Mouse (Mus musculus): ENCODE measurements around the gene Tex52. TPM values are rescaled to one million over a fixed set of nuclear protein-coding genes. Genes with fewer than 3 reads are reported as not detected.

Gene Tex52
- total and polyA plus RNA-seq, 2 experiments from 2014 or later: 0.20 to 1.4 TPM

- Histone ChIP-seq H3K4me1 (ENCODE audit: insufficient read depth, low read length) (no peaks in the 10 kb centered on the region), H3K9me3 (ENCODE audit: low read length) (no peaks in the 10 kb centered on the region), H3K36me3 (ENCODE audit: insufficient read depth, low read length) (peaks cover 4% of the 10 kb centered on the region; the same call in 1 of the 2 replicates), H3K27me3 (ENCODE audit: insufficient read depth, low read length) (no peaks in the 10 kb centered on the region), H3K4me3 (ENCODE audit: low read length) (peak overlapping the region; percentile 89), H3K4me2 (ENCODE audit: low read depth, low read length) (peak overlapping the region; percentile 100), H3K27ac (peak overlapping the region; percentile 83), H3K9ac (replicated peaks; ENCODE audit: low read length) (peak overlapping the region; percentile 75)
- DNase-seq (ENCODE audit: low spot score): no peak
- ATAC-seq: no peak
- WGBS: 12% methylated on average over 9 of the region's 9 CpGs
- TF ChIP-seq CTCF (IDR thresholded peaks at IDR 0.05; ENCODE audit: low read depth): no peak
These were observed 13.4 kb upstream of the Tex52 start for GRCm38 (mm10) chr6:128361901-128362300.

DNA sequence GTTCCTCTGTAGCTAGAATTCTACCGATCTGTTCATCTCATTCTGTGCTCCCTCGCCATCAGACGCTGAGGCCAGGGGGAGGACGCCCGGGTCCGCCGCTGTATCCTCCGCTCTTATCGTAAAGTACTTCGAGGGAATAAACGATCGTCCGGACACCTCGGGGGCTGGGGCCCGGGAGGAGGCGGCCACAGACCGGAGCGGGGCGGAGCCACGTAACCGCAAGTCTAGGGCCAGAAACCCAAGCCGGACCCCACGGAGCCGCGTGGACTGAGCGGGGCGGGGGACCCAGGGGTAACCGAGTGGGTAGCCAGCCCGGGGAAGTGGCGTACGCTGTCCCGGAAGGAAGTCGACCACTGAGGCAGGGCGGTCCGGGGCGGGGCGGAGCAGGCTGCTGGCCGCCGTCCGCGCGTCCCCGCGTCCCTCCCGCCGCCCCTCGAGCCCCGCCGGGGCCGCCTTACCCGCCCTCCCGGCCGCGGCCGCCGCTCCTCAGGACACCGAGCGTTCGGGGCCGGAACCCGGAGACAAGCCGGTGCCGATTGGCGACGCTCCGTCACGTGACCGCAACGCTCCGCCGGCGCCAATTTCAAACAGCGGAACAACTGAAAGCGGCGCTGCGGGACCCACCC lies 12.8 kb upstream of the Tex52 start, which contains the start of the genes Rhno1 and Foxm1:
Gene Rhno1 (minus strand): TSS at position 531 of the 626 bp plus-strand sequence.
Gene Foxm1 (plus strand): TSS at position 587 of the 626 bp plus-strand sequence.
- Histone ChIP-seq H3K27ac (peak within 1 kb of the TSS; percentile 83), H3K9me3 (ENCODE audit: low read length) (no peaks in the 10 kb centered on the region), H3K36me3 (ENCODE audit: insufficient read depth, low read length) (peaks cover 4% of the 10 kb centered on the region; the same call in 1 of the 2 replicates), H3K4me3 (ENCODE audit: low read length) (peak within 1 kb of the TSS; percentile 89), H3K4me1 (ENCODE audit: insufficient read depth, low read length) (no peaks in the 10 kb centered on the region), H3K9ac (replicated peaks; ENCODE audit: low read length) (peak within 1 kb of the TSS; percentile 75), H3K4me2 (ENCODE audit: low read depth, low read length) (peak within 1 kb of the TSS; percentile 100), H3K27me3 (ENCODE audit: insufficient read depth, low read length) (no peaks in the 10 kb centered on the region)
- DNase-seq (ENCODE audit: low spot score) (peak; percentile 91), ATAC-seq (peak; percentile 86)
- 1% methylated on average over 53 of the region's 76 CpGs for WGBS
- TF ChIP-seq CTCF (IDR thresholded peaks at IDR 0.05; ENCODE audit: low read depth): no peak

GRCm38 (mm10) chr6:128363007-128363825 lies 12.0 kb upstream of the Tex52 start:
- TF ChIP-seq CTCF (IDR thresholded peaks at IDR 0.05; ENCODE audit: low read depth): no peak
- peak overlapping the region; percentile 100 for H3K4me2 ChIP-seq (ENCODE audit: low read depth, low read length)
- DNase-seq (ENCODE audit: low spot score) (peak; percentile 37), ATAC-seq (peak; percentile 1; the same call in 1 of the 2 replicates)
- peak overlapping the region; percentile 83 for H3K27ac ChIP-seq
- WGBS: under 1% methylated on average over 44 of the region's 46 CpGs
- H3K27me3 ChIP-seq (ENCODE audit: insufficient read depth, low read length): no peaks in the 10 kb centered on the region
- no peaks in the 10 kb centered on the region; the same call in 1 of the 2 replicates for H3K36me3 ChIP-seq (ENCODE audit: insufficient read depth, low read length)
- peak overlapping the region; percentile 75 for H3K9ac ChIP-seq (replicated peaks; ENCODE audit: low read length)
- H3K9me3 ChIP-seq (ENCODE audit: low read length): no peaks in the 10 kb centered on the region
- H3K4me1 ChIP-seq (ENCODE audit: insufficient read depth, low read length): no peaks in the 10 kb centered on the region
- H3K4me3 ChIP-seq (ENCODE audit: low read length): peak overlapping the region; percentile 89

- no peak overlapping the region for H3K9ac ChIP-seq (replicated peaks; ENCODE audit: low read length)
- no peak for TF ChIP-seq CTCF (IDR thresholded peaks at IDR 0.05; ENCODE audit: low read depth)
- 73% methylated on average over 6 of the region's 6 CpGs for WGBS
- no peak for ATAC-seq
- no peaks in the 10 kb centered on the region for H3K9me3 ChIP-seq (ENCODE audit: low read length)
- no peaks in the 10 kb centered on the region for H3K27me3 ChIP-seq (ENCODE audit: insufficient read depth, low read length)
- no peak overlapping the region for H3K4me2 ChIP-seq (ENCODE audit: low read depth, low read length)
- no peaks in the 10 kb centered on the region for H3K36me3 ChIP-seq (ENCODE audit: insufficient read depth, low read length)
- no peak overlapping the region for H3K27ac ChIP-seq
- no peaks in the 10 kb centered on the region for H3K4me1 ChIP-seq (ENCODE audit: insufficient read depth, low read length)
- no peak for DNase-seq (ENCODE audit: low spot score)
- H3K4me3 ChIP-seq (ENCODE audit: low read length): no peak overlapping the region
These were observed 10.5 kb upstream of the Tex52 start for GRCm38 (mm10) chr6:128364721-128365120.

- H3K27ac ChIP-seq: no peak overlapping the region
- no peak for TF ChIP-seq CTCF (IDR thresholded peaks at IDR 0.05; ENCODE audit: low read depth)
- H3K4me3 ChIP-seq (ENCODE audit: low read length): no peak overlapping the region
- no peak for ATAC-seq
- no peak overlapping the region for H3K9ac ChIP-seq (replicated peaks; ENCODE audit: low read length)
- H3K4me1 ChIP-seq (ENCODE audit: insufficient read depth, low read length): no peaks in the 10 kb centered on the region
- H3K36me3 ChIP-seq (ENCODE audit: insufficient read depth, low read length): peaks cover 5% of the 10 kb centered on the region; the same call in 1 of the 2 replicates
- no peaks in the 10 kb centered on the region for H3K27me3 ChIP-seq (ENCODE audit: insufficient read depth, low read length)
- WGBS: 94% methylated on average over 5 of the region's 5 CpGs
- no peak for DNase-seq (ENCODE audit: low spot score)
- H3K4me2 ChIP-seq (ENCODE audit: low read depth, low read length): no peak overlapping the region
- no peaks in the 10 kb centered on the region for H3K9me3 ChIP-seq (ENCODE audit: low read length)
These were observed 8.8 kb upstream of the Tex52 start for GRCm38 (mm10) chr6:128366466-128366865.

DNA sequence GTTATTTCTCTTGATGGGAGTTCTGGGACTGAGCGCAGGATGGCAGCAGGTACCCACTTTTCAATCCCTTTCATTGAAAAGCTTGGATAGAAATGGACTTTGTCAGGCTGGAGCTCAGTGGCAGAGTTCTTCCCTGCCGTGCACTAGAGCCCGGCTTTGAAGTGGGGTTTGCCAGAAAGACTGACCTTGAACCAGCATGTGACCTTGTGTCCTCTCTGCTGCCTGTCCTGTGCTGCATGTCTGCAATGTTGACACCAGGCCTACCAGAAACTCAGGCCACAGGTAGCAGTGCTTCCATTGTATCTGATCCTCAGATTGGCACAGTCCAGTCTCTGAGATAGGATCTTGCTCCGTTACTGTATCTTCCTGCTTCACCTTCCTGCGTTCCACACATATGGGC lies 5.2 kb upstream of the Tex52 start:
- ATAC-seq: no peak
- Histone ChIP-seq H3K4me2 (ENCODE audit: low read depth, low read length) (no peak overlapping the region), H3K4me1 (ENCODE audit: insufficient read depth, low read length) (no peaks in the 10 kb centered on the region), H3K4me3 (ENCODE audit: low read length) (no peak overlapping the region), H3K9me3 (ENCODE audit: low read length) (no peaks in the 10 kb centered on the region), H3K27me3 (ENCODE audit: insufficient read depth, low read length) (no peaks in the 10 kb centered on the region), H3K27ac (no peak overlapping the region), H3K9ac (replicated peaks; ENCODE audit: low read length) (no peak overlapping the region), H3K36me3 (ENCODE audit: insufficient read depth, low read length) (peaks cover 5% of the 10 kb centered on the region; the same call in 1 of the 2 replicates)
- TF ChIP-seq CTCF (IDR thresholded peaks at IDR 0.05; ENCODE audit: low read depth): no peak
- 89% methylated on average over 5 of the region's 5 CpGs for WGBS
- DNase-seq (ENCODE audit: low spot score): no peak
